Mouse (Mus musculus): ENCODE data around the gene Gm13539. TPM values are rescaled to one million over a fixed set of nuclear protein-coding genes. Genes with fewer than 3 reads are reported as not detected.
"Not testable (repeated sequence)": the region's sequence is repeated elsewhere in the genome, so short reads cannot be mapped to it uniquely, and the experiment has no call there.

The Gm13539 gene
- total RNA-seq, 1 experiment from 2014 or later = not detected

- not testable (repeated sequence) for ATAC-seq (ENCODE audit: extremely low read depth, insufficient number of reproducible peaks, low FRiP score, poor library complexity, severe bottlenecking)
Observed at GRCm38 (mm10) chr2:25815748-25816147, 33.7 kb downstream of the Gm13539 start, which contains the start of gene Glt6d1. Gene Glt6d1 (minus strand): TSS chr2:25815848.

DNA sequence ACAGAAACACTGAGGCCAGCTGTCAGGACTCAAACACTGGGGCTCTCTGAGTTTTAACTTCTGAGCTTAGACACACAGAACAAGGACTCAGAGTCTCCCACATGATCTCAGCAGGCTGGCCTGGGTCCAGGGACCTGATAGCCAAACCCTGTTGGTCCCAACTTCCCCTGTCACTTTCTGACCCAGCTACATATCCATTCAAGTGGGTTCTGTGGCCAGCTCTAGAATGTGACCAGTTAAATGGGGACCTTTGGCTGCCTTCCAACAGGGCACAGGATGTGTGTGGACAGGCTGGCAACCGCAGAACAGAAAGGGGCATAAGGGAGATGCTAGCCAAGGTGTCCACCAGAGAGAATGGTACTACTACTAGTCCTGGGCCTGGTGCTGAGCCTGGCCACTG lies 40.7 kb downstream of the Gm13539 start, which contains the start of gene Lcn9:
Lcn9 (plus strand) TSS at position 348 of the 400 bp plus-strand sequence.
- no peak for ATAC-seq (ENCODE audit: extremely low read depth, insufficient number of reproducible peaks, low FRiP score, poor library complexity, severe bottlenecking)

DNA sequence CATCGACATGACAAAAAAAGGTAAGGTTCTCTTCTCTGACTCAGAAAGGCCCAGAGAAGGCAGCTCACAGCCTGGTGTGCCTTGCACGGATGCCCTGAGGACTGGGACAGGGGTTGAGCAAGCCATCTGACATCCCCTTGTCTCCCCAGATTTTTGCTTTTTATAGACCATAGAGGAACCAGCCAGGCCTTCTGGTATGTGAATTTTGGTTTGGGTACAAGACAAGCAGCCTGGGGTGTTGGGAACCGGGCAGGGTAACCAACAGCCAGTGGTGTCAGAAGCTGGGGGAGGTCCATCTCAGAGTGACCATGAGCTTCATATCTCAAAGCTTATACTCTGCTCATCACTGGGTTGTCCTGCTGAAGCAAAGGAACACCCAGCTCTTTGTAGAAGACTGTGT lies 42.7 kb downstream of the Gm13539 start:
- ATAC-seq (ENCODE audit: extremely low read depth, insufficient number of reproducible peaks, low FRiP score, poor library complexity, severe bottlenecking) = no peak

DNA sequence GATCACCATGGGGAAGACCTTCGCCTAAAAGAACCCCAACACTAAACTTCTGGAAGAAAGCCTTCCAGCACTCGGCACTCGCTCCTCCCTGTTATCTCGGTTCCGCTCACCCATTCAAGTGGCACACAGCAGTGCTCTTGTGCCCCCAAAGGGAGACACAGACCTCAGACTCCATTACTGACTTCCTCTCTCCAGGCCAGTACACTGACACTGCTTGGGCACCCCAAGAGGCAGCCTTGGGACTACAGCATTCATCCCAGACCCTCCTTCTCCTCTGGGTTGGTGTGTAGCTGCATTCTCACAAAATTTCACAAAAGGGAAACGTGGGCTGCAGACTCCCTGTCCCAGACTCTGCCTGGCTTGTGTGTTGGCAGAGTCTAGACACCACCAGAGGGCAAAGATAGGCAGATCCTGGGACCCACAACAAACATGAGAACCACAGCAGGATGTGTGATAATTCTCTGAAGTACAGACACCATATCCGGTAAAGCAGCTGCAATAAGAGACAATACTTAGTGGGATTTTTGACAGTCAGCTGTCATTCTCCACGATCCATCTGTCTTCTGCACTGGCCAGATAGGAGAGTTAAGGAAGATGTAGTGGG lies 46.4 kb downstream of the Gm13539 start:
- ATAC-seq (ENCODE audit: extremely low read depth, insufficient number of reproducible peaks, low FRiP score, poor library complexity, severe bottlenecking) = no peak

DNA sequence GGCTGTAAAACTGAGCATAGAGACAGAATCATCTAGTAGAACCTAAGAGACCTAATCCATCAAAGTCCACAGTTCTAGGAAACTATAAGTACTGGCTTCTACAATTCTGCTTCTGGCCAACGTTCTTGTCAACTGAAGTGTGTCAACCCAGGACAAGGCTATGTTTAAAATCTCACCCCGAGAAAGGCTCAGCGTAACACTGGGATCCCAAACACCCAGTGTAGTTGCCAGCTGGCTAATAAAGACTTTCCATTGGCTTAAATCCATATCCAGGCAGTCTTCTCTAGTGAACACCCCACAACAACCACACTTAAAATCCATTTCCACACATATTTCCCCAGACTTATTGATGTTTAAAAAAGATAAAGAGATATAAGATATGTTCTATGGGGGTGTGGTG lies 48.7 kb downstream of the Gm13539 start:
- no peak for ATAC-seq (ENCODE audit: extremely low read depth, insufficient number of reproducible peaks, low FRiP score, poor library complexity, severe bottlenecking)

DNA sequence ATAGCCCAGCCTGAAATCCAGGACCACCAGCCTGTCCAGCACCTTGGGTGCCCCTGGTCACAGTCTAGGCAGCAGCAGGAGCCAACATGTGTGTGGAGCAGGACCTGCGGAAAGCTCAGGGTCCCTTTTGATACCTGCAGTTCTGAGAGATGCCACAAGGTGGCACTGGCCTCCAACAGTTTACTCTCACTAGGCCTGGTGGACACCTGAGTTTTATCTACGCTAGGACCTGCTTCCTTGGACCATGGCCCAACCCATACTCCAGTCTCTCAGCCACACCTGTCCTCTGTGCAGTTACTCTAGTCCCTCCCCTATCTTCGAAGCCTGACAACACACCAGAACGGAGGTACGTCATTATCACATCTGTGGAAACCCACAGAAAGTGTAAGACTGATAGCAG lies 54.2 kb downstream of the Gm13539 start:
- ATAC-seq (ENCODE audit: extremely low read depth, insufficient number of reproducible peaks, low FRiP score, poor library complexity, severe bottlenecking) = 0 out of 2 replicates have a peak, but pooled peaks have one; percentile 34

Other genes starting within 250 kb of the Gm13539 start
- 28.1 and 30.4 TPM in 2 replicates for gene Traf2, start 235.3 kb upstream of the Gm13539 start, total RNA-seq (2017)
- gene Edf1, start 224.4 kb upstream of the Gm13539 start, total RNA-seq (2017) = 66.3 and 85.4 TPM in 2 replicates
- 4.5 and 5.4 TPM in 2 replicates for gene Mamdc4, start 207.4 kb upstream of the Gm13539 start, total RNA-seq (2017)
- 0.61 and 1.5 TPM in 2 replicates for gene Phpt1, start 207.0 kb upstream of the Gm13539 start, total RNA-seq (2017)
- gene Ajm1, start 200.5 kb upstream of the Gm13539 start, total RNA-seq (2017) = 0.25 TPM in 1 of 2 replicates, not detected in the other
- 44.4 and 65.6 TPM in 2 replicates for gene Rabl6, start 173.7 kb upstream of the Gm13539 start, total RNA-seq (2017)
- not detected in 2 replicates for gene Ccdc183, start 164.6 kb upstream of the Gm13539 start, total RNA-seq (2017)
- 1.2 and 2.0 TPM in 2 replicates for gene Tmem141, start 160.3 kb upstream of the Gm13539 start, total RNA-seq (2017)
- not detected in 2 replicates for gene Fcna, start 154.2 kb upstream of the Gm13539 start, total RNA-seq (2017)
- not detected in 2 replicates for gene Lcn8, start 129.1 kb upstream of the Gm13539 start, total RNA-seq (2017)
- gene Lcn5, start 124.3 kb upstream of the Gm13539 start, total RNA-seq (2017) = not detected in 2 replicates
- not detected in 2 replicates for gene Lcn6, start 105.5 kb upstream of the Gm13539 start, total RNA-seq (2017)
- not detected in 2 replicates for gene Lcn10, start 99.5 kb upstream of the Gm13539 start, total RNA-seq (2017)
- gene Obp2a, start 82.2 kb upstream of the Gm13539 start, total RNA-seq (2017) = not detected in 2 replicates
- gene Bmyc, start 75.5 kb upstream of the Gm13539 start, total RNA-seq (2017) = 10.3 and 14.4 TPM in 2 replicates
- gene Obp2b, start 45.2 kb upstream of the Gm13539 start, total RNA-seq (2017) = not detected in 2 replicates
- not detected in 2 replicates for gene Lcn3, start 16.7 kb upstream of the Gm13539 start, total RNA-seq (2017)
- not detected in 2 replicates for gene Lcn11, start 5.2 kb upstream of the Gm13539 start, total RNA-seq (2017)
- gene Glt6d1, start 33.6 kb downstream of the Gm13539 start, total RNA-seq (2017) = not detected in 2 replicates
- gene Lcn9, start 40.9 kb downstream of the Gm13539 start, total RNA-seq (2017) = not detected in 2 replicates
- gene Sohlh1, start 65.0 kb downstream of the Gm13539 start, total RNA-seq (2017) = not detected in 2 replicates
- gene Kcnt1, start 81.5 kb downstream of the Gm13539 start, total RNA-seq (2017) = not detected in 2 replicates
- gene Camsap1, start 201.0 kb downstream of the Gm13539 start, total RNA-seq (2017) = 17.0 and 21.6 TPM in 2 replicates
- 32.2 and 33.3 TPM in 2 replicates for gene Ubac1, start 239.5 kb downstream of the Gm13539 start, total RNA-seq (2017)

All from neutrophil, adult 5-6 weeks (primary cell).